In the genomic region with DNA sequence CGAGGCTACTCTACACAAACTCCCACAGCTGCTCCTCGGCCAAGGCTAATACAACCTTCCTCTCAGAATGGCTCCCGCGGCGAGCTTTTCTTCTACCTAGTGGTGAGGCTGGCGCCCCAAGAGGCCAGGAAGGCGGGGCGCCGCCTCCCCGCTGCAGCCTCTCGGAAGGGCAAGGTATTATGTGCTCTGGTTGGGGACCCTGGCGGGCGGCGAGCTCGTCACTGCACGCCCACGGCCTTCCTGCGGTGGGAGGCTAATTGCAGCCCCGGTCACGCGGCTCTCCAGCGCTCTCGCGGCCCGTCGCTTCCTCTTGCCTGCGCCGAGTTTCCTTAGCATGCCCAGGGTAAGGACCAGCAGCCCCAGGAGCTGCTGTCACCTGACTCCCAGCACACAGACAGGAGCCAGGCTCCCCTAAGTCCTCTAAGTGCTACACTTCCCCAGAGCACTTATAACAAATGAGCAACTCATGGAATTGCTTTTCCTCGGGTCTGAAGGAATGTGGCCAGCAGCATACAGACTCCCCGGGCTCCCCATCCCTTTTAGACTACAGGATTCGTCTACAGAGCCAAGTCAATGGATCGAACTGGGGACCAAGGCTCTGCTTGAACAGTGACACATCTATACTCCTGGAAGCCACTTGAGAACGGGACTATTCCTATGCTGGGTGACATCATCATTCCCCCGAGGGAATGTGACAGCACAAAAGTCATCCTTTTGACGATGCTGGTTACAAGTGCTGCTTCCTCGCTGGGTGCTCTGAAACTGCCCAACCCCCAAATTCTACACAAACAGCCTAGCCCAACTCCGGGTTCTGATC, we compare ENCODE assay signal across 8 mouse cellular contexts. TPM values are rescaled to one million over a fixed set of nuclear protein-coding genes. Genes with fewer than 3 reads are reported as not detected.
DNase-seq lines count a peak whose midpoint lies in the region; ATAC-seq and TF ChIP-seq lines count a peak whose summit lies in the region.

No protein-coding gene starts in this region.

- TF ChIP-seq CTCF in brain, embryonic 14.5 days (IDR thresholded peaks at IDR 0.05; ENCODE audit: borderline replicate concordance, extremely low read depth, insufficient read depth, insufficient read length), result peak; percentile 38; the same call in 1 of the 2 replicates
- TF ChIP-seq CTCF in layer of hippocampus, adult 2 months (conservative IDR thresholded peaks at IDR 0.05), result peak; percentile 64

- peak overlapping the region; percentile 69 for H3K9ac ChIP-seq in forebrain, embryonic 13.5 days

- H3K4me1 ChIP-seq in forebrain, embryonic 13.5 days, result peaks cover 27% of the 10 kb centered on the region

- WGBS in forebrain, embryonic 13.5 days, result 2% methylated on average over 37 of the region's 37 CpGs

- peak overlapping the region; percentile 62 for H3K27ac ChIP-seq in forebrain, embryonic 13.5 days
- peak overlapping the region; percentile 89 for H3K27ac ChIP-seq in layer of hippocampus, adult 2 months

- H3K9me3 ChIP-seq in forebrain, embryonic 13.5 days (replicated peaks), result no peaks in the 10 kb centered on the region

- peak; percentile 13 to 26 for DNase-seq in CD8-positive naive resting alpha-beta T cell, adult 2 months (ENCODE audit: low read depth in 2 of 2, low spot score in 2 of 2)
- DNase-seq in brain, embryonic 14.5 days (ENCODE audit: low read depth), result peak; percentile 73
- DNase-seq in heart, postnatal 4 days, result peak; percentile 67
- peak; percentile 45 to 51 for DNase-seq in layer of hippocampus, adult 2 months (ENCODE audit: low spot score in 2 of 2)
- DNase-seq in lung, postnatal 10 days, result peak; percentile 73
- DNase-seq in ovary, postnatal 36 days (ENCODE audit: low spot score), result peak; percentile 62
- peak; percentile 48 for DNase-seq in thymus, postnatal 25 days

- peaks cover 30% of the 10 kb centered on the region for H3K36me3 ChIP-seq in forebrain, embryonic 13.5 days (ENCODE audit: poor library complexity, severe bottlenecking)

- peak overlapping the region; percentile 41 for H3K4me3 ChIP-seq in forebrain, embryonic 13.5 days
- peak overlapping the region; percentile 56 for H3K4me3 ChIP-seq in layer of hippocampus, adult 2 months

- peak overlapping the region; percentile 73 for H3K4me2 ChIP-seq in forebrain, embryonic 13.5 days

- 0 out of 2 replicates have a peak, but pooled peaks have one; percentile 16 for TF ChIP-seq POLR2A in brain, embryonic 14.5 days (IDR thresholded peaks at IDR 0.05; ENCODE audit: borderline replicate concordance, extremely low read depth, insufficient read depth, insufficient read length, poor library complexity, severe bottlenecking)

- peak; percentile 74 for ATAC-seq in forebrain, embryonic 13.5 days

- H3K27me3 ChIP-seq in forebrain, embryonic 13.5 days, result no peaks in the 10 kb centered on the region

RNA-seq across cellular contexts. Expression of a gene that starts 19.5 kb away (rescaled TPM):
- polyA plus RNA-seq in brain, embryonic 14.5 days (2012; rRNA removed), result 0.16 TPM in 1 of 2 replicates, not detected in the other
- not detected in 2 replicates for polyA plus RNA-seq in forebrain, embryonic 13.5 days (2015; fragmentation: Nextera tagmentation; extraction: Ambion mirVana)
- total RNA-seq in heart, postnatal 4 days (2021), result 1 to 10 TPM in 1 of 2 experiments, not detected in 1; 1.8 TPM
- not detected for total RNA-seq in layer of hippocampus, adult 2 months (2021)

RNA-seq across cellular contexts. Expression of a gene that starts 19.6 kb away (rescaled TPM):
- polyA plus RNA-seq in brain, embryonic 14.5 days (2012; rRNA removed), result 26.7 and 58.7 TPM in 2 replicates
- 17.7 and 22.3 TPM in 2 replicates for polyA plus RNA-seq in forebrain, embryonic 13.5 days (2015; fragmentation: Nextera tagmentation; extraction: Ambion mirVana)
- total RNA-seq in heart, postnatal 4 days (2021), result 10 to 100 TPM; 24.2 to 26.7 TPM
- 10 to 100 TPM; 50.5 to 51.2 TPM for total RNA-seq in layer of hippocampus, adult 2 months (2021)

RNA-seq across cellular contexts. Expression of a gene that starts 34.0 kb away (rescaled TPM):
- 54.7 and 64.8 TPM in 2 replicates for polyA plus RNA-seq in brain, embryonic 14.5 days (2012; rRNA removed)
- 51.8 and 53.2 TPM in 2 replicates for polyA plus RNA-seq in forebrain, embryonic 13.5 days (2015; fragmentation: Nextera tagmentation; extraction: Ambion mirVana)
- 10 to 100 TPM; 72.4 to 82.2 TPM for total RNA-seq in heart, postnatal 4 days (2021)
- total RNA-seq in layer of hippocampus, adult 2 months (2021), result 10 to 100 TPM; 22.7 to 28.1 TPM

Comparison
In these comparisons a context has a peak if more than half of its experiments do, and no peak if none do; other contexts are left out.
1. Peak in every context shown above with its lines: DNase-seq, ATAC-seq, H3K4me3 ChIP-seq and H3K27ac ChIP-seq.
2. DNase-seq: peak in every context shown above with its lines; median percentile 73 in brain, embryonic 14.5 days; 73 in lung, postnatal 10 days; 67 in heart, postnatal 4 days; 62 in ovary, postnatal 36 days; 48 in layer of hippocampus, adult 2 months; 48 in thymus, postnatal 25 days; 20 in CD8-positive naive resting alpha-beta T cell, adult 2 months.